8 mouse cellular contexts compared by ENCODE assay signal in the genomic region with DNA sequence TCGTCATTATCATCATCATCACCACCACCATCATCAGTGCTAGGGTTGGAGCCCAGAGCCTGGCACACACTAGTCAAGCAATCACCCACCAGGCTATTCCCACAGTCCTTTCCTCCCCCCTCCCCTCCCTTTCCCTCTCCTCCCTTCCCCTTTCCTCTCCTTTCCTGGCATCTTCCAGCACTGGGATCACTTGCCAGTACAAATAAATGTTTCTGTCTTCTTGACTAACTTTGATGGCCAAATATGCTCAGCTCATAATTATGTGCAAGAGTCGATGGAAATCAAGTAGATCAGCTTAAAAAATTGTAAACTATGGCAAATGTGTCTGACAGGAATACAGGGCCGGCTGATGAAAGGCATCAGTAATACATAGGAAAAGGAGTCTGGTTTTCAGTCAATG.
"Had no signal": no experiment of that assay in that cellular context is flagged by ENCODE, and none has a peak within 500 bp of the region (broad histone marks: within the 10 kb centered on the region; RNA-seq: fewer than 3 reads in every experiment).

No protein-coding gene starts in this region.

- DNase-seq: kidney, adult 9 months; kidney, postnatal 14 days; kidney, postnatal 4 days; liver; lung, adult 2 months; retina, postnatal 1 day; thymus, adult 18-20 months; thymus, postnatal 36 days had no signal
